Mouse (Mus musculus) granulocyte monocyte progenitor cell, adult 5-6 weeks (primary cell): ENCODE data around the gene Tmem231. TPM values are rescaled to one million over a fixed set of nuclear protein-coding genes. Genes with fewer than 3 reads are reported as not detected.

Experiments
- ATAC-seq: replicated peaks from 2 replicates; pipeline ENCODE4 v1.8.0; 2016; ENCODE audit warnings: mild to moderate bottlenecking, moderate TSS enrichment, inconsistent platforms; ENCODE audit not compliant: poor library complexity, severe bottlenecking
- total RNA-seq, 2 experiments: library from RNA; stranded (forward) in 1 of 2; stranded (reverse) in 1 of 2; fragments of 200-712, 200-1000 nt in 1 of 2; fragments of >200 nt in 1 of 2; fragmentation: Nextera tagmentation in 1 of 2; gene quantifications; 2 replicates each; pipeline ENCODE4 v1.2.3; 2014 to 2017

The Tmem231 gene
- not detected in 2 replicates for total RNA-seq (2014; fragmentation: Nextera tagmentation)
- not detected in 2 replicates for total RNA-seq (2017)

GRCm38 (mm10) chr8:111933348-111934076 lies at the start of gene Tmem231:
TSS of gene Tmem231 (minus strand) at chr8:111933881.
- peak; percentile 99 for ATAC-seq

- no peak for ATAC-seq
These were observed 48.4 kb upstream of the Tmem231 start for GRCm38 (mm10) chr8:111982116-111982515.

GRCm38 (mm10) chr8:111978147-111978546 lies 44.5 kb upstream of the Tmem231 start:
- ATAC-seq = no peak

- no peak for ATAC-seq
These were observed 42.6 kb upstream of the Tmem231 start for GRCm38 (mm10) chr8:111976326-111976725.

GRCm38 (mm10) chr8:111975706-111976105 lies 42.0 kb upstream of the Tmem231 start:
- ATAC-seq = no peak

GRCm38 (mm10) chr8:111974138-111974537 lies 40.5 kb upstream of the Tmem231 start:
- ATAC-seq = no peak

- ATAC-seq = no peak
These were observed 35.3 kb upstream of the Tmem231 start for GRCm38 (mm10) chr8:111968991-111969390.

- ATAC-seq = no peak
These were observed 34.9 kb upstream of the Tmem231 start for GRCm38 (mm10) chr8:111968541-111968940.

- 0 out of 2 replicates have a peak, but pooled peaks have one; percentile 22 for ATAC-seq
These were observed 33.7 kb upstream of the Tmem231 start for GRCm38 (mm10) chr8:111967246-111967870.

GRCm38 (mm10) chr8:111964849-111965561 lies 31.3 kb upstream of the Tmem231 start:
- ATAC-seq = no peak

- ATAC-seq = no peak
These were observed 30.7 kb upstream of the Tmem231 start for GRCm38 (mm10) chr8:111964351-111964750.

- no peak for ATAC-seq
These were observed 29.9 kb upstream of the Tmem231 start for GRCm38 (mm10) chr8:111963546-111963945.

GRCm38 (mm10) chr8:111963091-111963490 lies 29.4 kb upstream of the Tmem231 start:
- no peak for ATAC-seq

GRCm38 (mm10) chr8:111962589-111962988 lies 28.9 kb upstream of the Tmem231 start:
- no peak for ATAC-seq

- ATAC-seq = 0 out of 2 replicates have a peak, but pooled peaks have one; percentile 25
These were observed 27.6 kb upstream of the Tmem231 start for GRCm38 (mm10) chr8:111961330-111961729.

GRCm38 (mm10) chr8:111960591-111961321 lies 27.1 kb upstream of the Tmem231 start:
- no peak for ATAC-seq

- ATAC-seq = no peak
These were observed 23.6 kb upstream of the Tmem231 start for GRCm38 (mm10) chr8:111957231-111957630.

GRCm38 (mm10) chr8:111955879-111956278 lies 22.2 kb upstream of the Tmem231 start:
- no peak for ATAC-seq

- ATAC-seq = no peak
These were observed 21.3 kb upstream of the Tmem231 start for GRCm38 (mm10) chr8:111954844-111955594.

- no peak for ATAC-seq
These were observed 18.3 kb upstream of the Tmem231 start for GRCm38 (mm10) chr8:111951936-111952335.
